Mouse (Mus musculus) heart, adult 2 months (tissue): ENCODE measurements around the gene Bmpr1b. TPM values are rescaled to one million over a fixed set of nuclear protein-coding genes. Genes with fewer than 3 reads are reported as not detected.

Experiments used
- DNase-seq, 2 experiments: peaks; one replicate each; pipeline ENCODE4 v3.0.0; 2021
- H3K27ac ChIP-seq: fragments of 200-600 bp; 2 replicates; pipeline ENCODE4 v1.8.1; 2022
- H3K27me3 ChIP-seq: fragments of 200-500 bp; 2 replicates; pipeline ENCODE4 v1.6.1; 2012; ENCODE audit warnings: mild to moderate bottlenecking, low read length, inconsistent platforms, mixed read lengths; ENCODE audit not compliant: control insufficient read depth, insufficient read depth
- H3K36me3 ChIP-seq: fragments of 200-500 bp; 2 replicates; pipeline ENCODE4 v1.6.1; 2012; ENCODE audit warnings: low read length, inconsistent platforms; ENCODE audit not compliant: control insufficient read depth, insufficient read depth
- H3K4me1 ChIP-seq: fragments of 200-500 bp; 2 replicates; pipeline ENCODE4 v1.6.1; 2011; ENCODE audit warnings: low read length; ENCODE audit not compliant: control insufficient read depth, insufficient read depth
- H3K4me3 ChIP-seq: fragments of 200-600 bp; 2 replicates; pipeline ENCODE4 v1.8.1; 2022
- H3K79me2 ChIP-seq: fragments of 200-500 bp; replicated peaks from 2 replicates; pipeline ENCODE4 v1.6.1; 2012; ENCODE audit warnings: mild to moderate bottlenecking, inconsistent platforms, low read length, moderate library complexity, mixed read lengths; ENCODE audit not compliant: control insufficient read depth, insufficient read depth
- H3K9ac ChIP-seq: fragments of 200-500 bp; 2 replicates; pipeline ENCODE4 v1.6.1; 2012; ENCODE audit warnings: low read depth, mild to moderate bottlenecking, control low read depth, inconsistent platforms, low read length, mixed read lengths
- CTCF ChIP-seq: fragments of 200-600 bp; IDR thresholded peaks from 2 replicates; pipeline ENCODE4 v1.8.1; 2022; ENCODE audit warnings: antibody characterized with exemption, mild to moderate bottlenecking, moderate library complexity
- EP300 ChIP-seq: fragments of 200-500 bp; IDR thresholded peaks from 2 replicates; pipeline ENCODE4 v1.6.1; 2011; ENCODE audit warnings: low read depth, low read length, control low read depth; ENCODE audit not compliant: insufficient read depth
- POLR2A ChIP-seq: fragments of 200-500 bp; IDR thresholded peaks from 2 replicates; pipeline ENCODE4 v1.6.1; 2011; ENCODE audit warnings: mild to moderate bottlenecking, low read depth, low read length, control low read depth; ENCODE audit not compliant: insufficient read depth
- WGBS: fragments of 180-500 bp; shearing (Covaris S2); methylation state at CpG from one replicate; pipeline ENCODE4 v1.1.7; 2018; 5-methylcytosine and 5-hydroxymethylcytosine counted together
- intact Hi-C: fragments of 180-260 bp; cut with DNase I; formaldehyde crosslinking; loops from one replicate; pipeline ENCODE4 v1.15.1; 2025
- polyA plus RNA-seq: library from polyadenylated mRNA; depleted of rRNA; stranded (reverse); fragments of >200 nt; gene quantifications from 2 replicates; pipeline ENCODE4 v1.2.3, GENCODE M21; 2012
- total RNA-seq, 2 experiments: library from RNA; stranded (reverse); gene quantifications; 2 replicates each; pipeline ENCODE4 v1.2.3; 2021

The Bmpr1b gene
- total and polyA plus RNA-seq, 3 experiments, result 0.29 to 0.43 (median 0.30) TPM

GRCm38 (mm10) chr3:141931372-141932092 is 237.7 kb downstream of the Bmpr1b start:
- H3K4me3 ChIP-seq, result no peak overlapping the region
- no peak overlapping the region for H3K9ac ChIP-seq
- no peaks in the 10 kb centered on the region for H3K79me2 ChIP-seq
- intact Hi-C loops, result loop anchor here (10.0 kb wide), 1 partner anchor 193 kb away; no protein-coding TSS in a partner anchor
- H3K27ac ChIP-seq, result no peak overlapping the region
- H3K36me3 ChIP-seq, result no peaks in the 10 kb centered on the region
- TF ChIP-seq POLR2A, result no peak
- TF ChIP-seq EP300, result no peak
- TF ChIP-seq CTCF, result no peak
- no peaks in the 10 kb centered on the region for H3K4me1 ChIP-seq
- no peak for DNase-seq
- no peaks in the 10 kb centered on the region for H3K27me3 ChIP-seq
- 13% methylated on average over 10 of the region's 10 CpGs for WGBS

GRCm38 (mm10) chr3:141923442-141923841 is 245.8 kb downstream of the Bmpr1b start:
- H3K9ac ChIP-seq, result no peak overlapping the region
- H3K27me3 ChIP-seq, result no peaks in the 10 kb centered on the region
- H3K4me1 ChIP-seq, result no peaks in the 10 kb centered on the region
- TF ChIP-seq CTCF, result no peak
- no peak for TF ChIP-seq EP300
- TF ChIP-seq POLR2A, result no peak
- no peaks in the 10 kb centered on the region for H3K79me2 ChIP-seq
- no peak overlapping the region for H3K27ac ChIP-seq
- 41% methylated on average over 1 of the region's 1 CpGs for WGBS
- no peak overlapping the region for H3K4me3 ChIP-seq
- no peak for DNase-seq
- H3K36me3 ChIP-seq, result no peaks in the 10 kb centered on the region
- intact Hi-C loops, result no loop called here

GRCm38 (mm10) chr3:141921161-141921560 is 248.1 kb downstream of the Bmpr1b start:
- Histone ChIP-seq H3K36me3 (no peaks in the 10 kb centered on the region), H3K27me3 (no peaks in the 10 kb centered on the region), H3K27ac (no peak overlapping the region), H3K4me3 (no peak overlapping the region), H3K4me1 (no peaks in the 10 kb centered on the region), H3K79me2 (no peaks in the 10 kb centered on the region), H3K9ac (no peak overlapping the region)
- DNase-seq, result no peak
- intact Hi-C loops, result no loop called here
- TF ChIP-seq EP300 (no peak), CTCF (no peak), POLR2A (no peak)
- 37% methylated on average over 4 of the region's 4 CpGs for WGBS

- Histone ChIP-seq H3K4me1 (no peaks in the 10 kb centered on the region), H3K27me3 (no peaks in the 10 kb centered on the region), H3K79me2 (no peaks in the 10 kb centered on the region), H3K36me3 (no peaks in the 10 kb centered on the region), H3K4me3 (no peak overlapping the region), H3K9ac (no peak overlapping the region), H3K27ac (no peak overlapping the region)
- no peak for DNase-seq
- TF ChIP-seq CTCF, result no peak
- intact Hi-C loops, result no loop called here
- 56% methylated on average over 3 of the region's 3 CpGs for WGBS
Measured at GRCm38 (mm10) chr3:141919661-141920060, 249.6 kb downstream of the Bmpr1b start.

GRCm38 (mm10) chr3:141917166-141917565 is 252.1 kb downstream of the Bmpr1b start:
- no peak overlapping the region for H3K4me3 ChIP-seq
- H3K9ac ChIP-seq, result no peak overlapping the region
- no peak for DNase-seq
- H3K36me3 ChIP-seq, result no peaks in the 10 kb centered on the region
- no peaks in the 10 kb centered on the region for H3K27me3 ChIP-seq
- H3K79me2 ChIP-seq, result no peaks in the 10 kb centered on the region
- H3K27ac ChIP-seq, result no peak overlapping the region
- intact Hi-C loops, result no loop called here
- no peaks in the 10 kb centered on the region for H3K4me1 ChIP-seq
- TF ChIP-seq POLR2A (no peak), EP300 (no peak), CTCF (no peak)
- WGBS, result 59% methylated on average over 4 of the region's 4 CpGs

GRCm38 (mm10) chr3:141915995-141916394 is 253.2 kb downstream of the Bmpr1b start:
- no peak for DNase-seq
- no peaks in the 10 kb centered on the region for H3K36me3 ChIP-seq
- no peak overlapping the region for H3K27ac ChIP-seq
- no peaks in the 10 kb centered on the region for H3K27me3 ChIP-seq
- TF ChIP-seq POLR2A, result no peak
- TF ChIP-seq CTCF, result no peak
- TF ChIP-seq EP300, result no peak
- intact Hi-C loops, result no loop called here
- H3K9ac ChIP-seq, result no peak overlapping the region
- no peaks in the 10 kb centered on the region for H3K4me1 ChIP-seq
- no peaks in the 10 kb centered on the region for H3K79me2 ChIP-seq
- 81% methylated on average over 3 of the region's 3 CpGs for WGBS
- no peak overlapping the region for H3K4me3 ChIP-seq
